Mouse (Mus musculus): ENCODE results near the gene Serpinb9f. TPM values are rescaled to one million over a fixed set of nuclear protein-coding genes. Genes with fewer than 3 reads are reported as not detected.
"Not testable (repeated sequence)": the region's sequence is repeated elsewhere in the genome, so short reads cannot be mapped to it uniquely, and the experiment has no call there.

Gene Serpinb9f
- total RNA-seq (2022) = not detected

- not testable (repeated sequence) for DNase-seq (ENCODE audit: low spot score in 2 of 2)
Observed at GRCm38 (mm10) chr13:33323777-33324176, at the start of gene Serpinb9f. TSS of gene Serpinb9f (plus strand) at chr13:33324077.

- not testable (repeated sequence) for DNase-seq (ENCODE audit: low spot score in 2 of 2)
Observed at GRCm38 (mm10) chr13:33308631-33309030, 15.2 kb upstream of the Serpinb9f start.

- not testable (repeated sequence) for DNase-seq (ENCODE audit: low spot score in 2 of 2)
Observed at GRCm38 (mm10) chr13:33356666-33357065, 32.8 kb downstream of the Serpinb9f start.

Other genes starting within 250 kb of the Serpinb9f start
- 1 to 10 TPM; 1.5 to 2.4 (median 1.7) TPM for gene Serpinb1b, start 245.5 kb upstream of the Serpinb9f start, total RNA-seq (2022)
- not detected for gene Serpinb9c, start 164.3 kb upstream of the Serpinb9f start, total RNA-seq (2022)
- gene Serpinb9d, start 131.1 kb upstream of the Serpinb9f start, total RNA-seq (2022) = not detected
- gene Serpinb9e, start 74.5 kb upstream of the Serpinb9f start, total RNA-seq (2022) = not detected
- not detected for gene Gm11397, start 71.7 kb downstream of the Serpinb9f start, total RNA-seq (2022)
- gene Serpinb9g, start 160.7 kb downstream of the Serpinb9f start, total RNA-seq (2022) = not detected

All from left cerebral cortex, adult 8-10 months (tissue).